Mouse (Mus musculus) adrenal gland, adult 2 months (tissue): Measurements from ENCODE around the gene Stn1. TPM values are rescaled to one million over a fixed set of nuclear protein-coding genes. Genes with fewer than 3 reads are reported as not detected.

Experiments
- DNase-seq: peaks from one replicate; pipeline ENCODE4 v3.0.0; 2021
- polyA plus RNA-seq: library from polyadenylated mRNA; depleted of rRNA; stranded (reverse); fragments of >200 nt; gene quantifications from 2 replicates; pipeline ENCODE4 v1.2.3, GENCODE M21; 2012
- total RNA-seq, 2 experiments: library from RNA; stranded (reverse); gene quantifications; 2 replicates each; pipeline ENCODE4 v1.2.3; 2021

Stn1 gene
- total and polyA plus RNA-seq, 3 experiments = 8.3 to 11.9 (median 10.8) TPM

DNA sequence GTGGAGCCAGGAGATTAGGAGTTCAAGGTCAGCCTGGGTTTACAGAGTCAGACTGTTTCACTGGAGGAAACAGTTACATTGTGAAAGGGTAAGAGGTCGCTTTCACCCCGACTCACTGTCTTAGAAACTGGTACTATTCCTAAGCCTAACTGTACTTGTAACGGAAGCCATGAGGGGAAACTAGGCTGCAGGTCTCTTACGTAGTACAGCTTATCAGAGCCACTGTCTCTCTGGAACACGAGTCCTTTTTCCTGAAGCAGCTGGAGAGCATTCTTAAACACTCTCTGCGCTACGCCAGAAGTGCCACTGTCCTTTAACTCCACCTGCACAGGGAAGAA lies 27.2 kb downstream of the Stn1 start:
- no peak for DNase-seq

DNA sequence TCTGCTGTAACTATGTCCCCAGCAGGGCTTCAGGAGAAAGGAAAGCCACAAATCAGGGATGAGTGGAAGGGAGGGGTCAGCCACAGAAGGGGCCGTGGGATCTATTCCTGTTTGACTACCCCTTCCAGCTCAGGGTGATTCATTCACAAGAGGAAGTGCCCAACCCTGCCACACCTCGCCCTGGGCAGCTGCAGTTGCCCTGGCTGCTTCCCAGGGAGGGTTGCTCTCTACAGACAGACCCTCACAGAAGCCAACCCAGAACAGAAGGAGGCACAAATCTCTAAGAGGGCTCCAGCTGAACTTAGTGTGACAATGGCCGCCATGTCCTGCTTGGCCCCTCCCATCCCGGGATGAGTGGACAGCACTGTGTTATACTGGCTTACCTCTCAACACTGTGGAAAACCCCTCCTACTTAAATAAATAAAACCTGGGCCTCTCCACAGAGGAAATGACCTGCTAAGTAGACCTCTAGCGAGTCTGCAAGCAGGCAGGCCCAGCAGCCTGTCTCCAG lies 28.5 kb downstream of the Stn1 start:
- DNase-seq = no peak

DNA sequence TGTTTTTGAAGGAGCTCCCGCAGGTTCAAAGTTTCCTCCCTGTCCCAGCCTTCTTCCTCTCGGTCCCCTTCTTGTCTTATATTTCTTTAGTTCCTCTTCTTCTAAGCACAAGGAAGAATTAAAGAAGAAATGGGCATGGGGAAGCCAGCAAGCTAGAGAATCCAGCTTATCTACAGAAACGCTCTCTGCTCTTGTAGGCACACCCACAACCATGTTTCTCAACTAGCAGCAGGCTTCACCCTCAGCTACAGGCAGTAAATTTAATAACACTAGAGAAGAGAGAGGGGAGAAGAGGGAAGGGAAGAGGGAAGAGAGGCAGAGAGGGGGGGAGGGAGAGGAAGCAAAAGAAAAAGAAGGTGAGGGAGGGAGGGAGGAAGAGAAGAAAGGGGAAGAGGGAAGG lies 29.1 kb downstream of the Stn1 start:
- no peak for DNase-seq

DNA sequence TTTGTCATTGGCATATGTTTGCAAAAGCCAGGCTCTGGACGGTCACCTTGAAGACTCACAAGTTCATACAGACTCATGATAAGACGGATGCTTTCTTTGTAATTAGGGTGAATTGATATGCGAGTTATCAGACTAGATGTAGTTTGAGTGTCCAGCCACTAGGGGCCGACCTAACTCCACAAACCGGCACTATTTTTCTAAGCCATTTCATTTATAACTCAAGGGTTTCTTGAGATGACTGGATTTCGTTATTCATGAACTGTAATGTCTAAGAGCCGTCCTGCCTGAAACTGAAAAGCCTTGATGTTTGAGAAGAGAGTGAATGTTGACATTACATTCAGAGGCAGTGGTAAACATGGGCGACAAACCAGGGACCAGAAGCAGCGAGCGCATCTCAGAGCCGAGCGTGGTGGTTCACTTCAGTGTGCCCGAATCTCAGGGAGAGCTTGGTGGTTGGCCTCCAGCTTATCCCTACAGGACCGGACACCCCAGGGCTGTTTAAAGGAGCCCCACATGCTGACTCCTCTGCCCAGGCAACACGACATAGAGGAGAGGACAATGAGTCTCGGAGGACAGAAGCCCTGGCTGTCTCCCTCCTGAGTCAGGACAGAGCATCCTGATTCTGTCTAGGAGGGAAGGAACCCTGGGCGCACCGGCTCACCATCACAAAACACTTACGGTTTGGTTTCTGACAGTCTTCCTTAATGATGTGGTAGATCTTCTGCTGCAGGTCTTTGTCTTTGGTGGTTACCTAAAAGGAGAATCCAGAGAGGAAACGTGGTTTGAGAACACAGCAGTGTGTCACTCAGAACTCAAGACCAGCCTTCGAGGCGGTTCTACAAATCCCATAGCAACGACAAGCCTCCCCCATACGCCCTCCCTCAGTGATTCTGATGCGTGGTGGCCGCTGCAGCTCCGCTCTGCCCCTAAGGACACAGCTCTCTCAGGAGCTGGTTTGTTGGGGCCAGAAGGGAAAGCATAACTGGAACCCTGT lies 29.9 kb downstream of the Stn1 start:
- peak; percentile 57 for DNase-seq

DNA sequence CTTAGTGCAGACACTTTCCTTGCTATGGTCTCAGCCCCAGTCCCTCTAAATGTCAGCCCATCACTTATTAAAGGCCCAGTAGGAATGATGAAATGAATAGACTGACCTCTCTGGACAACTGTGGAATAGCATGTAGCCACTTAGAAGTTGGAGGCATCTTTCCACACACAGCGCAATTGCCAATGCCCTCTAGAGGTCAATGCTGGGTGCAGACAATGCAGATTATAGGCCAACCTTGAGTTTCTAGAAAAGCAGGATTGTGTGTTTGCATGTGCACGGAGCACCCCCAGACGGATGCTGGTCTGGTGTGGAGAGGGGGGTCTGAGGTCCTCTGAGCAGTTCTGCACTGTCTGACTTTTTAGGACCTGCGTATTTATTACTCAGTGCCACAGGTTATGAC lies 33.7 kb downstream of the Stn1 start:
- DNase-seq = no peak

DNA sequence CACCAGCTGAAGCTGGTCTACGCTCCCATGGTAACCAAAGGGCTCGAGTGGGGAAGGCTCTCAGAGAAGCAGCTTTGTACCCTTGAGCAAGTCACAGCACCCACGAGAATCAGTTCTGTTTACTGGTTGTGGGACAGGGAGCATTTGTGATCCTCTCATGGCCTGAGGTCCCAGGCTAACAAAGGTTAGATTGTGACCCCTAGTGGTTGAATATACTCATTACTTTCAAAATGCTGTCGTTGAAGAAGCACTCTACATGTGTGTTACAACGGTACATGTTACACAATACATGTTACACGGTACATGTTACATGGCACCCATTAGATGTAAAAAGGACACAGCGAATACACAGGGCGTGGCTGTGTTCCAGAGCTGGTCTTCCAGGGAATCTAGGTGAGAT lies 34.7 kb downstream of the Stn1 start:
- DNase-seq = no peak

DNA sequence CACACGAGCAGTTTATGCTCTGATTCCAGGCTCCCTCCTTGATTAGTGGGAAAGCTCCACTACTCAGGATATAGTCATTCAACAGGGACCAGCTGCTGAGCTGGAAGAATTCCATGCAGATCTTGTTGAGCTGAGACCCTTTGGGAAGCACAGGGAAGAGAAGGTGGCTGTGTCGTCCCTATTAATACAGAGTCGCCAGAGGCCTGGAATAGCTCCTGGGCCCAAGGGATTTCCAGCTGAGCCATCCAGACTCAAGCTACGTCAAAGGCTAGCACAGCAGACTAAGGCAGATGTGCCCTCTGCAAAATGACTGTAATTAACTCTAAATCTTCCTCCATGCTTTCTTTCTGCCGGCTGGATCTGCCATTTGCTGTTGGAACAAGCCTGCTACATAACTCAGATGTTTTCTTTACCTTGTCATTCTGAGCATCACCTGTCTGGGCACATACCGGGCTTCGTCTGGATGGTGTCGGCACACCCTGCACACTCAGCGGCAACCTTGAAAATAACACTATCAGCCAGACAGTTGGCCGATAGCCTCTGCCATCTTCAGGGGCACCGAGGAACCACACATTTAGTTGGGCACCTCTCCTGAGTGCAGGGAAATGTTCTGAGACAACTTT lies 36.8 kb downstream of the Stn1 start:
- DNase-seq = no peak

DNA sequence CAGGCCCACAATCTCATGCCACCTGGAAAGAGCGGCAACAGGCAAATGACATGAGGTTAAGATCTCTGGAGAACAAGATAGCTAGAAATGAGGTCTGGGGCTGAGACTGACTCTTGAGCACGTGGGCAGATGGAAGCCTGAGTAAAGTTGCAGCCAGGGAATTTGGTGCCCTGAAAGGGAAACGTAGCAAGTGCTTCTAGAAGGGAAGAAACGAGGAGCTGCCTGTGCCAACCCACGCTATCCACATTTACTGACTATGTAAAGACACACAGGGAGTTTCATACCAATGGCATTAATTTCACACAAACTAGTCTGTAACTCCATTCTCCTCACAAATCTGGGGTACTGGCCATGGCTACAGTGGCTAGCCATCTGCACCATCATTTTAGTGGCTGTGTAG lies 37.5 kb downstream of the Stn1 start:
- no peak for DNase-seq

DNA sequence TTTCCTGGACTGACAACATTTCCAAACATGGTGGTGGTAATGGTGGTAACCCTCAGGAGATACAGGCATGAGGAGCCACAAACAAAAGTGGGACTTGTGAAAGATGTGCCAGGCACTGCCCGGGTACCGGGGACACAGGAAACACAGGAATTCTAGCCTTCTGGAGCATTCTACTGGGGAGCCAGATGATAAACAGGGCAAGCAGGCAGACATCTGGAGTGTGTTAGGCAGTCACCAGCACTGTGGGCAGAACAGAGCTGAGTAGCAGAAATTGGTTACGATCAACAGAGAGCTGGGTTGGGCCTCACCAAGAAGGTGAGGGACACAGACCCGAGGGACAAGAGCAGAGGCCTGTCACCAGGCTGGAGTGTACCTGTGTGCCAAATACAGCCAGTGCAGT lies 38.4 kb downstream of the Stn1 start:
- no peak for DNase-seq

DNA sequence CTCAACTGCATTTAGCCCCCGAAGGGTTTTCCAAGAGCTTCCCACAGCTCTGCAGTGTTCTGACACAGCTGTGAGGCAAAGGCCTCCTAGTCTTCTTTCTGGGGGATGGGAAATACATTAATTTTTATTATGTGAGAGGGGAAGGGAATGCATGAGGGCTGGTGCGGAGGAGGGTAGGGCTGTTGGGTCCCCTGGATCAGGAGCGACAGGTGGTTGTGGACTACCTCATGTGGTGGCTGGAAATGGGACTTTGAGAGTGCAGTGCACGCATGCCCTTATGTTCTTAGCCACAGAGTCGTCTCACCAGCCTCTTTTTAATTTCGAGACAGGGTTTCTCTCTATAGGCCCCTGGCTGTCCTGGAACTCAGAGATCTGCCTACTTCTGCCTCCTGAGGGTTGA lies 39.6 kb downstream of the Stn1 start:
- no peak for DNase-seq

DNA sequence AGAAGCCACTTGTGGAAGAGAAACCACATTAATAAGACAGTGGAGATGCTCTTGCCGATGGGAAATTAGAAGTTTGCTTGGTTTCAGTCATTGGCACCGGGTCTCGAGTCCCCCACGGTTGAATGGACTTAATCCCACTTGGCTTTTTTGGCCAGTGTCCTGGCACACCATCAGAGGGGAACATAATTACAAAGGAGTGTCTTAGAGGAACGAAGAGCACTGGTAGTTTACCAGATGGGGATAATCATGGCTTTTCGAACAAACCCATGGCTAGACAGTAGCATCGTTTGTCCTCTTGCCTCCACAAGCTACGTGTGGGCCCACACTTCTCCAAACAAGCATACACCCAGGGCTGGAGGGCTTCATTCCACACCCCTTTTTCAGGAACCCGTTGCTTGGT lies 40.0 kb downstream of the Stn1 start:
- no peak for DNase-seq

DNA sequence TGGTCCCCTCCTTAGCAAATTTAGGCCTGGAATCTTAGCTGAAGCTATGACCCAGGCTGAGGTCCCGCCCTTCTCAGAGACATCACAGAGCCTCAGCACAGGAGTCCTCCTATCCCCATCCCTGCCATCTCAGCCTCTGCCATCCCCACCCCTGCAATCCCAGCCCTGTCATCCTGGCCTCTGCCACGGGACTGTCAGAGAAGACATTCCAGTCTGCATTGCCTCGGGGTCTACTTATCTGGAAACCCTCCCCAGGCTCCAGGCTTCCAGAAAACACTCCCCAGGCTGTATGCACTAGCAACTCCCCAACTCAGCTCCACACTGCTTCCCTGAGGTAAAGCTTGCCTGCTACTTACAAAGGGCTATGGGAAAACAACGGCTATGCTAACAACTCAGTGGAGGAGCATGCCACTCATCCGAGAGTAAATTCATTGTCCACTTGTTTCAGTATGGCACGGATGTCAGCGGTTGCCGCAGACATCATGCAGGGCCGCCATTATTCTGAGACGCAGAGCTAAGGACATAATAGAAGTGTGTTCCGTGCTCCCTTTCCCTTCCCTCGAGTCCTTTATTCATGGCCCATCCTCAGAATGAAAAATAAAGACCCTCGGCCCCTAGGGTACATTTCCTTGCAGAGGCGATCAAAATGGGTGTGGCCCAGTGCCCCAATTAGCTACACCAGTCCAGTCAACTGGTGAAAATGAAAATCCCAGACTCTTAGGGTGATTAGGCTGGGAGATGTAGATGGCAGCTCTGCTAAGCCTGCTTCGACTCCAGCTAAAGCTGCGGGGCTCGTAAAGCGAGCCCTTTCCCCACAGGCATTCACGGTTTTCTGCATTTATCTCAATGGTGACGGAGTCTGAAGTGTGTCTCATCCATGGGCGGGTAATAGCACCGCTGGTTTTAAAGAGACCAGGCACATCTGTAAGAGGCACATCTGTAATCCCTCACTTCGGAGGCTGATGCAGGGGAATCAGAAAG lies 44.0 kb downstream of the Stn1 start:
- DNase-seq = no peak

DNA sequence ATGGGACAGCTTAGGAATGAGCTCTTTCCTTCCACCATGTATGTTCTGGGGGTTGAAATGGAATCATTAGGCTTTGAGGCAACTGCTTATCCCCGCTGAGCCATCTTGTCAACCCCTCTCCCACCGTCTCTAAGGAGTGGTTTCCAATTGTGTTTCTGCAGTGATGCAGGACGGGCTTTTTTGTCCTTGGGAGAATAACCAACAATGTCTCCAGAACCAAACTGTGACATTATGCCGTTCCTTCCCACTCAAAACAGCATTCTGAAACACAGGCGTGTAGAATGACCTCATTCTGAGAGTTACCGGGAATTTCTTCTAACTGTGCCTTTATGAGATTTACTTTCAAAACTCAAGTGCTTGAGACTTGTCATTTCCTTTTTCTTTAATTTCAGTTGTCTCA lies 44.9 kb downstream of the Stn1 start:
- DNase-seq = no peak

DNA sequence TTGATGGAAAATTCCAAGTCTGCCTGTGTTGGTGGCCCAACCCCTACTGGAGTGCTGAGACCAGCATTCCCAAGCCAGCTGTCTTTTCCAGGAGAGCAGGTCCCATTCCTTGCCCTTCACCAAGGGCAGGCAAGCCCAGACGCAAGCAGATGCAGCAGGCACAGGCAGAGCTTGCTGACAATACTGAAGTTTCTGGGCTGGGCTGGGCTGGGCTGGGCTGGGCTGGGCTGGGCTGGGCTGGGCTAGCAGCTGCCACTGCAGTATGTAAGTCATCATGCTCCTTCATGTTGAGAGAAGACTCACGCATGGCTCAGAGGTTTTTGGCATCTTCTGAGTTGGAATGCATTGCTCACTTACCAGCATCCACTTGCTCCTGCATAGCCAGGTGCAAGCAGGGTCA lies 45.5 kb downstream of the Stn1 start:
- DNase-seq = peak; percentile 18

DNA sequence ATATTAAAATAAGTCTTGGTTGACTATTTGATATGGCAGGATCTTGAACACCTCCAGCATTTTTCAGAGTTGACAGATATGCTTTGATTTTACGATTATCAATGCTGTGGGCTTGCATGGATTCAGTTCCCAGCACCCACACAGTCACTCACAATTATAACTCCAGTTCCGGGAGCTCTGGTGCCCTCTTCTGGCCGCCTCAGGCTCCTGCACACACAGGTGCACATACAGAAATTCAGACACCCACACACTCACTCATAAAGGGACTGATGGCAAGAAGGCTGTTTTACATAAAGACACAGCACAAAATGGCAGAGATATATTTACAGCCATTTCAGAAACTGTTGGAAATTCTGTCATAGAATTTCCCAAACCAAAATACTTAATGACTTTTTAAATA lies 48.1 kb downstream of the Stn1 start:
- no peak for DNase-seq

DNA sequence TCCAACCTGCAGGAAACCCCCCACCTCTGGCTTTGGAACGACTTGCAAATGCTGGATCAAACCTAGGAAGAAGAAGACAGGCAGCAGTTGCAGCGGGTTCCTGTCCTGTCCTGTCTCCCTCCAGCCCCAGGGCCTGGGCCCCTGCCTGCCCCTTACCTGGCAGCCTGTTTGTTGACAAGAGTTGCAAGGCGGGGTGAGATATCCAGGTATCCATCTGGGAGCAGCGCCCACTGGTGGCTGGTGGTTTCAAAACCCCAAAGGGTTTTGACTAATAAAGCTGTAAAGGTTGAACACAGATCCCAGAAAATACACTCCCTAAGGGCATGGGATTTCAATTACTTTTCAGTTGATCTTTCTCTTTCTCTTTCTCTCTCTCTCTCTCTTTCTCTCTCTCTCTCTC lies 49.1 kb downstream of the Stn1 start:
- DNase-seq = peak; percentile 39

DNA sequence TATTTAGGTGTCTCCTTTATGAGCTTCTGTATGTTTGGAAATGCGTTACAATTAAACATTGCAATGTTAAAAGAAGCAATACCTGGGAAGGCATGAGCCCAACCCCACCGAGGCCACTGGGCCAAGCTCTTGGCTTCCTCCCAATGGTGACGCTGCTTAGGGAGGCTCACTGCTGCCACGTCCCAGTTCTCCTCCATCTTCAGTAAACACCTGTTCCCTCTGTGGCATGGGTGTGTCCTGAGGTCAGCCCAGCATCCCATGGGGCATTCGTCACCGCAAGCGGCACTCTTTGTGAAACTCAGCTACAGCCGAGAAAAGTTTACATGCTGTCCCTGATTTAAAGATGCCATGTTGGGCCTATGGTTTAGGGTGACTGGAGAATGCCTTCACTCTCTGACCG lies 49.7 kb downstream of the Stn1 start:
- no peak for DNase-seq

DNA sequence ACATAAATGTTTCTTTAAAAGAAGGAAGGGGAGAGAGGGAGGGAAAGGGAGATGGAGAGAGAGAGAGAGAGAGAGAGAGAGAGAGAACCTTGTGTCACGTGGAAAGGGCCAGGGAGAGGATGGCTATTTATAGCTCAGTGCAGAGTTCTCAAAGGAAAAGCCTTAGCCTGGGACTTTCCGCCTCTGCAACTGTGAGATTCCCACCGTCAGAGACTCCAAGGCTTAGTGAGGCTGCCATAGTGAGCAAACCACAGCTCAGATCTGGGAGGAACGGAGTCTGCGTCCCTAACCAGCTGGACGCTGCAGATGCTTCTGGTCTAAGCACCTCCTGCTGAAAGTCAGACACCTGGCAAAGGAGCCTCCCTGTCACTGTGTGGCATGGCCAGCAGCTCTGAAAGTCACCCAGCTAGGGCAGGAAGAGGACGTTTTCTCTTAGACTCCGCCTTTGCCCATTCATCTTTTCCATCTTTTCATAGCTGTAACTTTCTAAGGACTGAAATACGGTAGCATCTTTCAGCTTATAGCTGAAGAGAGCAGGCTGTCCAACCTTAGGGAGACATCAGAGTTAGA lies 51.2 kb downstream of the Stn1 start:
- DNase-seq = peak; percentile 30

DNA sequence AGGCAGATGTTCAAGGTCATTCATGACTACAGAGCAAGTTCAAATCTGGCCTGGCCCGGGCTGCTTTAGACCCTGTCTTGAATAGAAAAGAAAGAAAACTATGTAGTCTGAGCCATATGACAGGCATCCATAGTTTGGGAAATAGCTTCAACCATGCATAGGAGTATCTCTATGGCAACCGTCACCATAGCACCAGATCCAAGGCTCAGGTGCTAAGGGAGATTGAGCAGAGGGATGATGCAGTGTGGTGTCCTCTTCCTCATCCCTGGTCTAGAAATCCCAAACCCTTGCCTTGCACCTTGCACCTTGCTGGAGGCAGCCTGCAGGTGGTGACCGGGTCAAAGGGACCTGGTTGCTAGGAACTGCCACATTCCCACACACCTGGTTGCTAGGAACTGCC lies 53.2 kb downstream of the Stn1 start:
- DNase-seq = no peak

DNA sequence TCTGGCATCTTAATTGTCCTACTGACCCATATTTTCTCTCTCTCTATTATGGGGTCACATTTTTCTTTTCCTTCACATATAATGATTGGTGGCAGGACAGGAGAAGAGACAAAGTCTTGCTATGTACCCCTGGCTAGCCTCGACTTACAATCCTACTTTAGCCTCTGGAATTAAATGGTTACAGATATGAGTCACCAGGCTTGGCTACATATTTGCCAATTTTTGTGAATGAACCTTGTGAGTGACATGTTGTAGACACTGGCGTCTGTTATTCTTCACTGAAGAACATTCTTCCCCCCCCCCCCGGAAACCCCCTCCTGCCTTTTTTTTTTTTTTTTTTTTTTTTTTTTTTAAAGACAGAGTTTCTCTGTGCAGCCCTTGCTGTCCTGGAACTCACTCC lies 54.0 kb downstream of the Stn1 start:
- no peak for DNase-seq

DNA sequence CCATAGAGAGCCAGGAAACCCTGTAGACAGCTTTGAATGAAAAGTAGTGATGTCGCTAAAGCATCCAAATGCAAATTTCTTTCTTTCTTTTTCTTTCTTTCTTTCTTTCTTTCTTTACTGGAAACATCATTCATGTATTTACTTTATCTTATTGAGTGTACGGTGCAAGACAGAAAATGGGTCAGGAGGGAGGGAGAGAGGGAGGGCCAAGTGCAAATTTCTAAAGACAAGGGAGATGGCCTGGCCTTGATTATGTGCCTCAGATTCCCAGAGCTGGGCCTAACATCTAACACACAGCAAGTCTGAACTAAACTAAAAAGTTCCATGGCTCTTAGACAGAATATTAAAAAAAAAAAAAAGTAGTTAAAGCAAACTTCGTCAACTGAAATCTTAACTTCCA lies 63.9 kb downstream of the Stn1 start:
- DNase-seq = no peak

DNA sequence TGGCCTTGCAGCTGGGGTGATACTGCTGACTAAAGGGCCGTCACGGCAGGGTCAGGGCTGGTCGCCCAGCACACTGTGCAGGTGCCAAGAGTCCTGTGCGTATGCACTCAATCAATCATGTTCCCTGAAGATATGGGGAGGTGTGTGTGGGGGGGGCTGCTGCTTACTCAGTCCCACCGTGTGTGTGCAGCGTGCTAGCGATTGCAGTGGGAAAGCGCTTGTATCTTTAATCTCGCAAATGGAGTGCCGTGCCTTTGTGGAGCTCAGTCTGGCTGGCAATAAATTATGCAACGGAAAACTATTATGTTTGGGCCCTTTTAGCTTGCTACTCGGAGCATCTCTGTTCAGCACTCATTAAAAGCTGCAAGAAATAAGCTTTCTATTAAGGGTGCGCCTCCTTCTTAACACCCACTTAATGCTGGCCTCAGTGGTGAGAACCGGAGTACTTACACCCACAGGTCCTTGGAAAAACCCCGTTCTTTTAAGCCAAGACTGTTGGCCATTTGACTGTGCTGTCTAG lies 64.4 kb downstream of the Stn1 start:
- peak; percentile 80 for DNase-seq
